Mouse (Mus musculus) lung, adult 2 months (tissue): ENCODE measurements around the gene Slc10a7.

ENCODE experiments used
- CTCF ChIP-seq: fragments of 200-500 bp; IDR thresholded peaks from 2 replicates; pipeline ENCODE4 v1.5.1; 2011; ENCODE audit warnings: mild to moderate bottlenecking, low read length, control low read depth; ENCODE audit not compliant: insufficient read depth
- POLR2A ChIP-seq: fragments of 200-500 bp; IDR thresholded peaks from 2 replicates; pipeline ENCODE4 v1.6.1; 2011; ENCODE audit warnings: low read depth, mild to moderate bottlenecking, control low read depth, low read length, borderline replicate concordance; ENCODE audit errors: extremely low read depth

GRCm38 (mm10) chr8:78578036-78578435 is 68.9 kb downstream of the Slc10a7 start:
- TF ChIP-seq POLR2A = no peak
- TF ChIP-seq CTCF = no peak
